Mouse (Mus musculus): ENCODE data around the gene Syne1. TPM values are rescaled to one million over a fixed set of nuclear protein-coding genes. Genes with fewer than 3 reads are reported as not detected.
A peak's percentile ranks its signal among the peaks of the same experiment; 100 is the strongest.

Syne1 gene
- total RNA-seq, 2 experiments from 2014 or later = 56.2 to 61.6 TPM

DNA sequence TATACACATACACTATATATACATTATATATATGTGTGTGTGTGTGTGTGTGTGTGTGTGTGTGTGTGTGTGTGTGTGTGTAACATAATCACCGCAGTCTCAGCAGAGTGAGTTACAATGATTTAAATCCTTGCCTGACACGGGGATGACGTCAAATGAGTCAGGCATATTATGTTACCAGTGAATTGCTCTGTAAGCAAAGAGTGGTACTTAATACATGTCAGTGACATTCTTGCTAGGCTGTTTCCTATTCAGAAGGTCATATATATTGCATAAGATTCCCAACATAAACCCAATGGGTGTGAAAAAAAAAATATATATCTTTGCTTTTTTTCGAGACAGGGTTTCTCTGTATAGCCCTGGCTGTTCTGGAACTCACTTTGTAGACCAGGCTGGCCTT, 462.1 kb downstream of the Syne1 start:
- intact Hi-C loops (cut with DNase I) = no loop called here
- no peak for DNase-seq

DNA sequence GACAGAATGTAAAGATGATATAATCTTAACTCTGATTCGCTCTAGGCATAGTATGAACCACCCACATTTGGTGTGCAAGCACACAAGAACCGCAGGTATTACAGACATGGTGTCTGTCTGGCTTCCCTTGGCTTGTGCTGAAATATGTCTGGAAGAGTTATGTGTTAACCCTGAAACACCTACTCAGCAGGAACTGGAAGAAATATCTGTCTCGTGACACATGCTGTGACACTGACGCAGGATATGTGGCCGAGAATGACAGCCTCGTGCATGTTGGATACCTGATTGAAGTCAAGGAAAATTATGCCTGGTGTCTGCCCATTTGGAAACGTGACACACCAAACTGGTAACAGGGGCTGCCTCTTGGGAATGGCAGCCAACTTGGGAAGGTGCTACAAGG, 463.9 kb downstream of the Syne1 start:
- intact Hi-C loops (cut with DNase I) = no loop called here
- no peak for DNase-seq

- DNase-seq = no peak
Measured at GRCm38 (mm10) chr10:5086329-5086728, 465.0 kb downstream of the Syne1 start.

GRCm38 (mm10) chr10:5085792-5086191, 465.5 kb downstream of the Syne1 start:
- DNase-seq = no peak
- intact Hi-C loops (cut with DNase I) = no loop called here

More at GRCm38 (mm10) chr10:5086329-5086728, 465.0 kb downstream of the Syne1 start:
- intact Hi-C loops (cut with DNase I) = no loop called here

DNA sequence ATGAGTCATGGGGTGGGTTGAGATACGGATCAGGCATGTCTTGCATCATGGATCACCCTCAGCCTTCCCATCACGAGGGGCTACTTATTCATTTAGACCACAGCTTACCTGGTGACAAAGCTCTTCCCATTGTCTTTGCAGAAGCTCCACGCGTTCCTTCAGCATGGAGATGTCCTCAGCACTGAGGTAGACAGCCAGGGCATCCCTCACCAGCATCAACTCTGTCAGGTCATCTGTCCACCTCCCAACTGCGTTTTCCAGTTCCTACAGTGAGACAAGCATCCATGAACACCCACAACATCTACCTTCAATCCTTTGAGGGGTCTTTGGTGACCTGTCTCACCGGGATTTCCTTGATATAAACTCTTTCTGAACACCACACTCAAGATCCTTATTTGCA, 467.6 kb downstream of the Syne1 start:
- DNase-seq = no peak
- intact Hi-C loops (cut with DNase I) = no loop called here

- DNase-seq = peak; percentile 46 to 53
- intact Hi-C loops (cut with DNase I) = no loop called here
Measured at GRCm38 (mm10) chr10:5079945-5080468, 471.3 kb downstream of the Syne1 start.

GRCm38 (mm10) chr10:5075724-5076123, 475.6 kb downstream of the Syne1 start:
- no peak for DNase-seq
- intact Hi-C loops (cut with DNase I) = no loop called here

- intact Hi-C loops (cut with DNase I) = no loop called here
Measured at GRCm38 (mm10) chr10:5072054-5072453, 479.2 kb downstream of the Syne1 start.

DNA sequence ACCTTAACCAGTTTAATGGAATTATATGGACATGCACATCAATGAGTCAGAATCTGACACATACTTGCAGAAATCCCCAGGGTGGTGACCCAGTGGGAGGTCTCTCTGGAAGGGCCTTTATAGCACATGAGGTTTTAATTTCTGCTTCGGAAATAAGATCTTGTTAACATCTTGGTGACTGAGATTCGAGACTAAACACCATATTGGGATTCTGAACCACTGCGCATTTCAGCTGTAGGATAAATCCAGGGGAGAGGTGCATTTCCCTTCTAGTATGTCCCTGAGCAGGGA, 480.4 kb downstream of the Syne1 start:
- intact Hi-C loops (cut with DNase I) = no loop called here
- DNase-seq = no peak

More at GRCm38 (mm10) chr10:5072054-5072453, 479.2 kb downstream of the Syne1 start:
- DNase-seq = no peak

GRCm38 (mm10) chr10:5070168-5070940, 480.9 kb downstream of the Syne1 start:
- intact Hi-C loops (cut with DNase I) = no loop called here
- no peak for DNase-seq

GRCm38 (mm10) chr10:5068676-5069265, 482.5 kb downstream of the Syne1 start, which contains the start of gene Gm10097:
Gene Gm10097 (plus strand): TSS chr10:5069192.
- peak; percentile 21 to 48 for DNase-seq
- intact Hi-C loops (cut with DNase I) = no loop called here

GRCm38 (mm10) chr10:5067113-5067512, 484.2 kb downstream of the Syne1 start:
- no peak for DNase-seq
- intact Hi-C loops (cut with DNase I) = no loop called here

GRCm38 (mm10) chr10:5059983-5060382, 491.3 kb downstream of the Syne1 start:
- intact Hi-C loops (cut with DNase I) = loop anchor here (1.0 kb wide), 1 partner anchor 93 kb away; no protein-coding TSS in a partner anchor
- no peak for DNase-seq

DNA sequence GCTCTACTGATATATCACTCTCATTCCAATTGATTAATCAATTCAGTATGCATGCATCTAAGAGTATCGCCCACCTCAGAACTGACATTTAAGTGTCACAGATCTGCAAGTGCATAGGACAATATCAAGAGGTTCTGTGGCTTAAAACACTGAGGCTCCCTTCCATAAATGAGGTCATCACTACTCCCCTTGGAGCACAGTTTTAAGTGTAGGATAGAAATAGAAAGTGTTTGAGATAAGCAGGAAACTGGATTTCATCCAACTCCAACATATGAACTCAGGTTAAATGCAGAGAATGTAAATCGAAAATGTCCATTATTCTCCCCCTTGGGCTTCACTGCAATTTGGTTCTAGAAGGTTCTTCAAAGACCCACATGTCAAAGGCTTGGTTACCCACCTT, 492.4 kb downstream of the Syne1 start:
- intact Hi-C loops (cut with DNase I) = no loop called here
- no peak for DNase-seq

- intact Hi-C loops (cut with DNase I) = no loop called here
- no peak for DNase-seq
Measured at GRCm38 (mm10) chr10:5057661-5058060, 493.6 kb downstream of the Syne1 start.

GRCm38 (mm10) chr10:5056940-5057339, 494.3 kb downstream of the Syne1 start:
- intact Hi-C loops (cut with DNase I) = no loop called here
- DNase-seq = no peak

- DNase-seq = no peak
- intact Hi-C loops (cut with DNase I) = no loop called here
Measured at GRCm38 (mm10) chr10:5056243-5056735, 495.0 kb downstream of the Syne1 start.

DNA sequence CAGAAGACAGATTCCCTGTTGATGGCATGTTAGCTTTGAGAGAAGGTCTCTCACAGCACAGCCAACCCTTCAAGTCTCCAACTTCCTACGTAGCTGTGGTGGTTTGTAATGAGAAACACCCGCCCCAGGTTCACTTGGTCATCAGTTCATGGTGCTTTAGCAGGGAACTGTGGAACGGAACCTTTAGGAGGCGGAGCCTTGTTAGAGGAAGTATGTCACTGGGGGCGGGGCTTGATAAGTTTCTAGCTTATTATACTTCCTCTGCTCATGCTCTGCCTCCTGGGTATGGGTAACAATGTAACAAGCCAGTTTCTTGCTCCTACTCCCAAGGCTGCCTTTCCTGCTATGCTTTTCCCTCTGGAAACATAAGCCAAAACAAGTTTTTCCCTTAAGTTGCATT, 505.6 kb downstream of the Syne1 start:
- no peak for DNase-seq
- intact Hi-C loops (cut with DNase I) = no loop called here

DNA sequence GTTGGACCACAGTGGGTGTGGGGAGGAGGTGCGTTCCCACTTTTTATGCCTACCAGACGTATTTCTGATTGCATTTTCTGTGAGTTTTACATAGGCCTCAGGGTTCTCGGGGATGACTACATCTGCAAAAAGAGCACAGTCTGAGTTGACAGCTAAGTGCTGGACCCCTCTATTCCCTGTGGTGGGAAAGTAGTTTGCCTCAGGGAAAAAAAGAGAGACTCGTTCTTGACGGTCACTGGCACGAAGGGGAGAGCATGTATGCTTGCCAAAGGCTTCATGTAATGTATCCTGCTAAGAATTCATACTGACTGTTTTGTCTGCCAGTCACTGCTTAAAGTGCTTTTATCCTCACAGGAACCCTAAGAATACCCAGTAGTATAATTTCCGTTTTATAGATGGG, 506.1 kb downstream of the Syne1 start:
- DNase-seq = no peak
- intact Hi-C loops (cut with DNase I) = no loop called here

DNA sequence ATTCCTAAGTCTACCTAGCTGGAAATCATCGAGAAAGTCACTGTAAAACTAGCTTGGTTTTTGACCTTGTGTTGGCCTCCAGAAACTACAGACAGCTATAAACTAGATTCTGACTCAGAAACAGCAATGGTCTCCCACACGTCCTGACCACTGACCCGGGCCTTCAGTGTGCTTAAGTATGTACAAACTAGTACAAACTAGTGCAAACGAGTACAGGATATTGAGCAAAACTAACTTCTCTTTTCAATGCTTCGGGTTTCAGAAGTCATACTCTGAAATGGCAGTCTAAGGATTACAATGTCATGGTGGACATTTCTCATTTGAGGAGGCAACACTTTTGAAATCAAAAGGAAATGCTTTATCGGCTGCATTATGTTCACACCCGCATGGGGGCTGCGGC, 506.8 kb downstream of the Syne1 start:
- intact Hi-C loops (cut with DNase I) = no loop called here
- DNase-seq = no peak

DNA sequence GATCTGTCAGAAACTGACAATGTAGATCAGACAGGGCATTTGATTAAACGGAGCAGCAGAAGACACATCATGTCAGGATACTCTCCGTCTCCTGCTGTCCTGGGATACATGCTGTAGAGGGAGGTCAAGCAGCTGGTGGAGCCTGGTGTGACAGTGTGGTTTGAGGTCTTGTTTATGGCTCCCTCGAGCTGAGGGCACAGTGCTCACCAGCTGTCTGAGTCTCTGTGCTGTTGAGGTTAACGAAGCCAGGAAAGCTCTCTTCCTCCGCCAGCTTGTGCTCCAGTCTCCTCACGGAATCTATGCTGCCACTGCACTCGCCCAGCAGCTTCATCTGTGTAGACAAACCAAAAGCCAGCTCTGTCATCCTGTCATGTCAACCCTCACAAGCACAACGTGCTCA, 510.0 kb downstream of the Syne1 start:
- no peak for DNase-seq
- intact Hi-C loops (cut with DNase I) = no loop called here

Data from heart, postnatal 36 days (tissue).